Mouse (Mus musculus): Measurements from ENCODE around the gene H2-Oa. TPM values are rescaled to one million over a fixed set of nuclear protein-coding genes. Genes with fewer than 3 reads are reported as not detected.

Gene H2-Oa
- polyA plus RNA-seq, 1 experiment from 2014 or later = 0.51 TPM

DNA sequence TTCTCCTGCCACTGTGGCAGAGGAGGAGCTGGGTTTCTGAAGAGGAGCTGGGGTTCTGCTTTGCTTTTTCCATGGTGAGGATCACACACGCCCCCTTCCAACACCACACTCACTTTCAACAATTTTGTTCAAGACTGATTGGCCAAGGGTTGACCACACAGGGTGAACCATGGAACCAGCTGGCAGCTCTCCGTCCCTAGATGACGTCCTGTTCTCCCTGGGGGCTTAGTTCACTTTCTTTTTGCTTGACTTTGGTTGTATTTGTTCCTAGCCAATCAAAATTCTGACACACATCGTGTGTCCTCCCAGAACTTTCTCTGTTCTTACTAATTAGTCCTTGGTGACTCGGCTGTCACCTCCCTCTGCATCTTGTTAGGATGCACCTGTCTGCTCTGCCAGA lies 5.1 kb downstream of the H2-Oa start:
- Histone ChIP-seq H3K36me3 (ENCODE audit: control insufficient read depth, insufficient read depth, low read length) (no peaks in the 10 kb centered on the region), H3K4me1 (ENCODE audit: control insufficient read depth, insufficient read depth, low read length) (no peaks in the 10 kb centered on the region), H3K9me3 (ENCODE audit: control insufficient read depth, low read length) (no peaks in the 10 kb centered on the region), H3K27ac (ENCODE audit: low read depth, low read length) (no peak overlapping the region), H3K4me3 (ENCODE audit: low read length) (no peak overlapping the region), H3K4me2 (replicated peaks; ENCODE audit: low read depth, low read length) (no peak overlapping the region), H3K27me3 (ENCODE audit: control insufficient read depth, insufficient read depth, low read length) (no peaks in the 10 kb centered on the region), H3K9ac (ENCODE audit: low read depth, low read length) (no peak overlapping the region)
- no peak for ATAC-seq (ENCODE audit: low FRiP score, low TSS enrichment)
- WGBS = 59% methylated on average over 5 of the region's 5 CpGs

DNA sequence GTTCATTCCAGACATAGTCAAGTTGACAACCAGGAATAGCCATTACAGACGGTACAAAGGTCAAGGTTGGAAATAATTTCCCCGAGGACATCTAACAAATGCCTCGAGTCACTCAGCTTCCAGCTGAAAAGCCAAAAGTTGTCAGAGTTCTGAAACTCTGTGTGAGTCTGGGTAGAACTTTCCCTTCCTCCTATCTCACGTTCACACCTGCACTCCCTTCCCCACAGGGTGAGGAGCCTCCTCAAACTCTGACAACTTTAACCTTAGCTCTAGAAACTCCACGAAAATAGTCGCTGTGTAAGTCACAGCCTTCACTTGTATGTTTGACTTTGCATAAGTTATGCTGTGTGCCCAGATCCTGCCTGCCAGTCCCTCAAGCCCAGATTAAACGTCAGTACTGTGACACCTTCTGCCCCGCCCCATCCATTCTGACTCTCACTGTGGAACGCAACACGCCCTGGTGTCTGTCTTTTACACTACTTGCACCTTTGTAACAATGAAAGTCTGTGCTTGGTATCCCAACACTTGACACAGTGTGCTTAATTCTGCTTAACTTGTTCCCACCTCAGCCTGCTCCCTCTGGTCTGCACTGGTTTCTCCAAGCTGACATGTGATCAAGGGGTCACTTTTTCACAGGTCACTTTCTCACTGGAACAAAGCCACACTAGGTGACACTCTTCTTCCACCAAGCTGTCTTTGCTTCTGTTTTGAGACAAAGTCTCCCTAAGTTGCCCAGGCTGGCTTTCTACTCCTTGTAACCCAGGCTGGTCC lies 6.8 kb downstream of the H2-Oa start:
- Histone ChIP-seq H3K4me1 (ENCODE audit: control insufficient read depth, insufficient read depth, low read length) (no peaks in the 10 kb centered on the region), H3K4me2 (replicated peaks; ENCODE audit: low read depth, low read length) (no peak overlapping the region), H3K27me3 (ENCODE audit: control insufficient read depth, insufficient read depth, low read length) (no peaks in the 10 kb centered on the region), H3K9ac (ENCODE audit: low read depth, low read length) (no peak overlapping the region), H3K4me3 (ENCODE audit: low read length) (no peak overlapping the region), H3K27ac (ENCODE audit: low read depth, low read length) (no peak overlapping the region), H3K36me3 (ENCODE audit: control insufficient read depth, insufficient read depth, low read length) (no peaks in the 10 kb centered on the region), H3K9me3 (ENCODE audit: control insufficient read depth, low read length) (no peaks in the 10 kb centered on the region)
- no peak for ATAC-seq (ENCODE audit: low FRiP score, low TSS enrichment)
- WGBS = 50% methylated on average over 10 of the region's 10 CpGs

DNA sequence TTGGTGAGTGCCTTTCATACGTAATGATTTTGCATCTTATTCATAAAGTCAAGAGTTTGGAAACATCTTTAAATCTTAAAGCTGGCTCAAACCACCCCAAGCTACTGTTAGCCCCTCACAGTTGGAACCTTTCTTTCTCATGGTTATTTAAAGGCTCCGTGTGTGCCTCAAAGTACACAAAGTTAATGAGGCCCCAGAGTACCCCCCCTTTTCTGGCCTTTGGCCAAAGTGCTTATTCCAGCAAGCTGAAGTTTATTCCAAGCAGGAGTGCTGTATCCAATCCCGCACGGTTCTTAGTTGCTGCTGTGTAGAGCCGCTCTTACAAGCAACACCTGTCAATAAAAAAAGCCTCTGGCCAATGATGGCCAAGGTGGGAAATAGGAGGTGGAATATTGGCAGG lies 7.4 kb downstream of the H2-Oa start:
- Histone ChIP-seq H3K4me1 (ENCODE audit: control insufficient read depth, insufficient read depth, low read length) (no peaks in the 10 kb centered on the region), H3K36me3 (ENCODE audit: control insufficient read depth, insufficient read depth, low read length) (no peaks in the 10 kb centered on the region), H3K9me3 (ENCODE audit: control insufficient read depth, low read length) (no peaks in the 10 kb centered on the region), H3K27me3 (ENCODE audit: control insufficient read depth, insufficient read depth, low read length) (no peaks in the 10 kb centered on the region), H3K27ac (ENCODE audit: low read depth, low read length) (no peak overlapping the region), H3K9ac (ENCODE audit: low read depth, low read length) (no peak overlapping the region; the same call in 1 of the 2 replicates), H3K4me2 (replicated peaks; ENCODE audit: low read depth, low read length) (no peak overlapping the region), H3K4me3 (ENCODE audit: low read length) (no peak overlapping the region)
- WGBS = 57% methylated on average over 5 of the region's 5 CpGs
- no peak for ATAC-seq (ENCODE audit: low FRiP score, low TSS enrichment)

DNA sequence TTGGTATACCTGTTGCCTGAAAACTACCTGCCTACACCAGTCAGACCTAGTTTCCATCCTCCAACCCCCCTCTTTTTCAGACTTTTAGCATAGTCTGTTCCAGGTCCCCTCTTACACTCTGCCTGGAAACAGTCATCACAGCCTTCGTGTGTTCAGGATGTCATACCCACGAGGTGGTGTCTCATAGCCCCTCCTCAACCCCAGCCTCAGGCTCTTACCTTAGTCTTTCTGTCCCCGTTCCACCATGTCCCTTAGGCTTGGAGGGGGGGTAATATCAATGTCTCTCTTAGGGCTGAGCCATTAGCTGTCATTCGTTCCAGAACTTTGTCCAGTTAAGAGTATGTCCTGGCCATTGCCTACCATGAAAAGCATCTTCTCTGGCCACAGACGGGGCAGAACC lies 9.0 kb downstream of the H2-Oa start:
- no peak; the same call in 1 of the 2 replicates for ATAC-seq (ENCODE audit: low FRiP score, low TSS enrichment)
- no peaks in the 10 kb centered on the region for H3K9me3 ChIP-seq (ENCODE audit: control insufficient read depth, low read length)
- H3K36me3 ChIP-seq (ENCODE audit: control insufficient read depth, insufficient read depth, low read length) = no peaks in the 10 kb centered on the region
- no peaks in the 10 kb centered on the region for H3K4me1 ChIP-seq (ENCODE audit: control insufficient read depth, insufficient read depth, low read length)
- H3K4me2 ChIP-seq (replicated peaks; ENCODE audit: low read depth, low read length) = no peak overlapping the region
- no peak overlapping the region for H3K4me3 ChIP-seq (ENCODE audit: low read length)
- H3K9ac ChIP-seq (ENCODE audit: low read depth, low read length) = no peak overlapping the region
- WGBS = 35% methylated on average over 5 of the region's 5 CpGs
- H3K27ac ChIP-seq (ENCODE audit: low read depth, low read length) = no peak overlapping the region
- no peaks in the 10 kb centered on the region for H3K27me3 ChIP-seq (ENCODE audit: control insufficient read depth, insufficient read depth, low read length)

DNA sequence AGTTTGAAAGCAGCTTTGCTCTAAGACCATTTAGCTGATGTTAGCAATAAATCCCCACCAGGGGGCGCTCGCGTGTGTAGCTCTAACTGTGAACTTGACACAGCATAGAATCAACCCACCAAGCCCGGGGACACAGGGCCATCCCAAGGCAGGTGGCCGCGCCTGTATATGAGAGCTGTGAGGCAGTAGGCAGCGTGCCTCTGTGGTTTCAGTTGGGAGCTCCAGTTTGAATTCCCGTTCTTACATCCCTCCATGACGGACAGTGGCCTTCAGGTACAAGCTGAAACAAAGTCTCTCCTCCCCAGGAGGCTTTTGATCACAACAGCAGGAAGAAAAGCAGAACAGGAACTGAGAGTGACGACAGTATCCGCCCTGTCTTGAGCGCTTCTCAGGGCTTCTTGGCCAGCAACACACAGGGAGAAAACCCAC lies 9.5 kb downstream of the H2-Oa start:
- Histone ChIP-seq H3K9me3 (ENCODE audit: control insufficient read depth, low read length) (no peaks in the 10 kb centered on the region), H3K4me2 (replicated peaks; ENCODE audit: low read depth, low read length) (peak overlapping the region; percentile 19), H3K27me3 (ENCODE audit: control insufficient read depth, insufficient read depth, low read length) (no peaks in the 10 kb centered on the region), H3K36me3 (ENCODE audit: control insufficient read depth, insufficient read depth, low read length) (no peaks in the 10 kb centered on the region), H3K9ac (ENCODE audit: low read depth, low read length) (no peak overlapping the region), H3K4me1 (ENCODE audit: control insufficient read depth, insufficient read depth, low read length) (no peaks in the 10 kb centered on the region), H3K27ac (ENCODE audit: low read depth, low read length) (no peak overlapping the region), H3K4me3 (ENCODE audit: low read length) (no peak overlapping the region)
- WGBS = 6% methylated on average over 12 of the region's 12 CpGs
- peak; percentile 86 for ATAC-seq (ENCODE audit: low FRiP score, low TSS enrichment)

DNA sequence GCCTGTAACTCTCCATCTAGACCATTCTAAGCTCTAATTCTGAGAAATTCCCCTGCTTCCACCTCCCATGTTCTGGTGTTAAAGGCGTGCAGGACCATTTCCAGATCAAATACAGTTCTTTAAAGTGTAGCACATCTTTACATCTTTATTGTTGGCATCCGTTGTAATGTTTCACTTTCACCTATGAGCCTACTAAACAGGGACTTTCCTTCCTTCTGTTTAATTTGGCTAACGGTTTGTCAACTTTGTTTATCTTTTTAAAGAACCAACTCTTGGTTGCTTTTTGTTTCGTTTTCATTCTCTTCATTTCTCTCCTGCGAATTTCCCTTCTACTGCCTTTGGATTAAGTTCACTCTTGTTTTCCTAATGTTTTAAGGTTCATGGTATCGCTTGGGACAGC lies 10.7 kb downstream of the H2-Oa start:
- H3K4me1 ChIP-seq (ENCODE audit: control insufficient read depth, insufficient read depth, low read length) = no peaks in the 10 kb centered on the region
- no peak for ATAC-seq (ENCODE audit: low FRiP score, low TSS enrichment)
- H3K4me2 ChIP-seq (replicated peaks; ENCODE audit: low read depth, low read length) = no peak overlapping the region
- H3K27ac ChIP-seq (ENCODE audit: low read depth, low read length) = no peak overlapping the region
- no peaks in the 10 kb centered on the region for H3K9me3 ChIP-seq (ENCODE audit: control insufficient read depth, low read length)
- H3K9ac ChIP-seq (ENCODE audit: low read depth, low read length) = no peak overlapping the region
- WGBS = 82% methylated on average over 6 of the region's 6 CpGs
- no peaks in the 10 kb centered on the region for H3K36me3 ChIP-seq (ENCODE audit: control insufficient read depth, insufficient read depth, low read length)
- no peak overlapping the region for H3K4me3 ChIP-seq (ENCODE audit: low read length)
- H3K27me3 ChIP-seq (ENCODE audit: control insufficient read depth, insufficient read depth, low read length) = no peaks in the 10 kb centered on the region

DNA sequence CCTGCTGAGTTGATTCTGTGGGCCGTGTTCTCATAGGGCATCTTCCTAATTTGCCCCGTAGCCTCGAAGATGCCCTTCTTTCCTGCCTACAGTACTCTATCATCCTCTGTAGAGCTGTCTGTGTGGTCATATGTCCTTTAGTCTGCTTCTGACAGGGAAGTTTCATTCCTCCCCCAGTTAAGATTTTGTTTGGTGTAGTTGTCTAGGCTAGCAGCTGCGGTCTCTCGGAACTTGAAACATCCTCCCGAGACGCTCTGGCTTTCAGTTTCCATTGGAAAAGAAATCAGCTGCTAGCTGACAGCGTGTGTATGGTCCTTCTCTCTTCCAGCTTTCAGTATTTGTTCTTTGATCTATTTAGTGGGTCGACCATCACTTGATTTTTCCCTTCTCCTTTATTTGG lies 12.7 kb downstream of the H2-Oa start:
- no peaks in the 10 kb centered on the region for H3K27me3 ChIP-seq (ENCODE audit: control insufficient read depth, insufficient read depth, low read length)
- 80% methylated on average over 9 of the region's 9 CpGs for WGBS

DNA sequence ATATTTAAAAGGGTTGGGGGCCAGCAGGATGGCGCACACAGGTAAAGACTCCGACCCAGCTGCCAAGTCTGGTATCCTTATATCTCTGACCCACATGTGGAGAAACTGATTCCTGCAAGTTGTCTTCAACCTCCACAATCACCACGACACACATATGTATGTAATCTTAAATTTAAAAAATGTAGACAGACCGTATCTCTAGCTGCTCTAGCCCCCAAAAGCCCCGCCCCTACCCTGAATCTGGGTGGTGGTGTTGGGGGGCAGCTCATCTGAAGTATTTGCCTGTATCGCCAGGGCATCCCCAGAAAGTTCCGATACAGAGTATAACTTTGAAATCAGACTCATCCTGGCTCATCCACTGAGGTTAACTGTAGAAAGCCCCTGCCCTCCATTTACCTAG lies 14.4 kb downstream of the H2-Oa start:
- H3K36me3 ChIP-seq (ENCODE audit: control insufficient read depth, insufficient read depth, low read length) = peaks cover 25% of the 10 kb centered on the region
- H3K9me3 ChIP-seq (ENCODE audit: control insufficient read depth, low read length) = no peaks in the 10 kb centered on the region
- no peaks in the 10 kb centered on the region for H3K4me1 ChIP-seq (ENCODE audit: control insufficient read depth, insufficient read depth, low read length)
- no peak overlapping the region for H3K4me3 ChIP-seq (ENCODE audit: low read length)
- no peak overlapping the region for H3K27ac ChIP-seq (ENCODE audit: low read depth, low read length)
- no peaks in the 10 kb centered on the region for H3K27me3 ChIP-seq (ENCODE audit: control insufficient read depth, insufficient read depth, low read length)
- no peak overlapping the region for H3K9ac ChIP-seq (ENCODE audit: low read depth, low read length)
- no peak overlapping the region for H3K4me2 ChIP-seq (replicated peaks; ENCODE audit: low read depth, low read length)
- ATAC-seq (ENCODE audit: low FRiP score, low TSS enrichment) = no peak
- 86% methylated on average over 7 of the region's 7 CpGs for WGBS

More for the DNA sequence above, 12.7 kb downstream of the H2-Oa start:
- Histone ChIP-seq H3K9ac (ENCODE audit: low read depth, low read length) (no peak overlapping the region), H3K4me1 (ENCODE audit: control insufficient read depth, insufficient read depth, low read length) (no peaks in the 10 kb centered on the region), H3K4me3 (ENCODE audit: low read length) (no peak overlapping the region), H3K4me2 (replicated peaks; ENCODE audit: low read depth, low read length) (no peak overlapping the region), H3K36me3 (ENCODE audit: control insufficient read depth, insufficient read depth, low read length) (peaks cover 9% of the 10 kb centered on the region; the same call in 1 of the 2 replicates), H3K9me3 (ENCODE audit: control insufficient read depth, low read length) (no peaks in the 10 kb centered on the region), H3K27ac (ENCODE audit: low read depth, low read length) (no peak overlapping the region)
- no peak for ATAC-seq (ENCODE audit: low FRiP score, low TSS enrichment)

DNA sequence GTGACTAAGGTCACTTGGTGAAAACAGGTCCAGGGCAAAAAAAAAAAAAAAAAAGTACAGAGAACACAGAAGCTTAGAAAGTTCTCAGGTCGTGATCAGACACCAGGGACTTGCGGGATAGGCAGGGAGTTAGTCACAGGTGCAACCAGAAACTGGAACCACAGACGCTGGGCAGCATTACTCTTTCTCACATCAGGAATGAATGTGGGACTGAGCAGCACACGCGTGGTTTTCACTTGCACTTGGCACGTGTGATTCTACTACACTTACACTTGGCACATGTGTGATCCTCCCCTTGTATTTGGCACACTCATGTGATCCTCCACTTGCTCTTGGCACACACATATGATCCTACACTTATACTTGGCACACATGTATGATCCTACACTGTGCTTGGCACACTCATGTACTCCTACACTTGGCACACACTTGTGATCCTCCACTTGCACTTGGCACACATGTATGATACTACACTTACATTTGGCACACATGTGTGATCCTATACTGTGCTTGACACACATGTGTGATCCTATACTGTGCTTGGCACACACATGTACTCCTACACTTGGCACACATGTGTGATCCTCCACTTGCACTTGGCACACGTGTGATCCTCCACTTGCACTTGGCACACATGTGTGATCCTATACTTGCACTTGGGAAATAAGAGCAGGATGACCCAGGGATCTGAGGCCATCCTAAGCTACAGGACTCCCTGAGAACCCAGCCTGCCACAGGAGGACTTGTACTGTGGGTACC lies 15.1 kb downstream of the H2-Oa start:
- no peak overlapping the region for H3K27ac ChIP-seq (ENCODE audit: low read depth, low read length)
- H3K9me3 ChIP-seq (ENCODE audit: control insufficient read depth, low read length) = no peaks in the 10 kb centered on the region
- ATAC-seq (ENCODE audit: low FRiP score, low TSS enrichment) = peak; percentile 13; the same call in 1 of the 2 replicates
- H3K4me3 ChIP-seq (ENCODE audit: low read length) = no peak overlapping the region
- H3K27me3 ChIP-seq (ENCODE audit: control insufficient read depth, insufficient read depth, low read length) = no peaks in the 10 kb centered on the region
- peaks cover 32% of the 10 kb centered on the region for H3K36me3 ChIP-seq (ENCODE audit: control insufficient read depth, insufficient read depth, low read length)
- no peak overlapping the region for H3K4me2 ChIP-seq (replicated peaks; ENCODE audit: low read depth, low read length)
- H3K9ac ChIP-seq (ENCODE audit: low read depth, low read length) = no peak overlapping the region
- WGBS = 82% methylated on average over 7 of the region's 7 CpGs
- no peaks in the 10 kb centered on the region for H3K4me1 ChIP-seq (ENCODE audit: control insufficient read depth, insufficient read depth, low read length)

Measured in kidney, embryonic 14.5 days (tissue).